In the genomic region with DNA sequence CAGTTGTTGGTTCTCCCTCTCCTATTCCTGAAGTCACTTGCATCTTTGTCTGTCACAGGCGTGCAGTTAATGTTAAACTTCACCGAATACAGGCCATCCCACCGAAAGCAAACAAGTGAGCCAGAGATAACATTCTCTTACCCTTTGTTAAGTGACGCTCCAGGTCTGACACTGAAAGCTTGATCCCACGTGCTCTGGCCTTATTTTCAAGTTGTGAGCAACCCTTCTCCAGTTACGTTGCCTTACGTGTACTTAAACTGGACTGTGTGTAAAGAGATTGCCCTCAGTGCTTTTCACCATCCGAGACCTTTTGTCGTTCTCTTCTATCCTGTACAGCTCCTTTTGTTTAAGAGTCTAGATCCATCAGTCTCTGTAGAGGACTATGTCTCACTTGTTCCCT, we compare ENCODE assay signal across 9 mouse cellular contexts. TPM values are rescaled to one million over a fixed set of nuclear protein-coding genes. Genes with fewer than 3 reads are reported as not detected.
A peak's percentile ranks its signal among the peaks of the same experiment; 100 is the strongest.
DNase-seq lines count a peak whose midpoint lies in the region; ATAC-seq and TF ChIP-seq lines count a peak whose summit lies in the region.
"Had no signal": no experiment of that assay in that cellular context is flagged by ENCODE, and none has a peak within 500 bp of the region (broad histone marks: within the 10 kb centered on the region; RNA-seq: fewer than 3 reads in every experiment).

No protein-coding gene starts in this region.

- no peak overlapping the region for H3K27ac ChIP-seq in kidney, embryonic 14.5 days (ENCODE audit: low read depth, low read length)
- no peak overlapping the region for H3K27ac ChIP-seq in kidney, adult 2 months (ENCODE audit: insufficient read depth, low read depth, low read length)
- no peak overlapping the region for H3K27ac ChIP-seq in embryonic facial prominence, embryonic 13.5 days
- H3K27ac ChIP-seq in hindbrain, embryonic 15.5 days (replicated peaks), result no peak overlapping the region
- no peak overlapping the region for H3K27ac ChIP-seq in midbrain, embryonic 16.5 days (ENCODE audit: low read length)

- TF ChIP-seq CTCF in kidney, adult 2 months (conservative IDR thresholded peaks at IDR 0.05; ENCODE audit: insufficient read depth, insufficient read length, low read depth, low read length), result no peak

- 24% methylated on average over 9 of the region's 9 CpGs for WGBS in kidney, embryonic 14.5 days
- 36% methylated on average over 9 of the region's 9 CpGs for WGBS in kidney, adult 2 months
- WGBS in embryonic facial prominence, embryonic 13.5 days, result 44% methylated on average over 9 of the region's 9 CpGs
- 41% methylated on average over 9 of the region's 9 CpGs for WGBS in hindbrain, embryonic 15.5 days
- 46% methylated on average over 9 of the region's 9 CpGs for WGBS in midbrain, embryonic 16.5 days

- peak overlapping the region; percentile 69; the same call in 1 of the 2 replicates for H3K4me3 ChIP-seq in kidney, embryonic 14.5 days (ENCODE audit: low read length)
- H3K4me3 ChIP-seq in kidney, adult 2 months (ENCODE audit: insufficient read depth, low read depth, low read length), result no peak overlapping the region
- peak overlapping the region; percentile 70; the same call in 1 of the 2 replicates for H3K4me3 ChIP-seq in embryonic facial prominence, embryonic 13.5 days
- H3K4me3 ChIP-seq in hindbrain, embryonic 15.5 days, result peak overlapping the region; percentile 84
- peak overlapping the region; percentile 14; the same call in 1 of the 2 replicates for H3K4me3 ChIP-seq in midbrain, embryonic 16.5 days (ENCODE audit: low read depth, low read length)
- H3K4me3 ChIP-seq: megakaryocyte, embryonic 14.5 days had no signal

- H3K4me1 ChIP-seq in kidney, embryonic 14.5 days (ENCODE audit: control insufficient read depth, insufficient read depth, low read length), result peaks cover 18% of the 10 kb centered on the region; the same call in 1 of the 2 replicates
- 0 out of 2 replicates have a peak, but pooled peaks cover 2% of the 10 kb centered on the region for H3K4me1 ChIP-seq in kidney, adult 2 months (ENCODE audit: control insufficient read depth, insufficient read depth, low read length)
- H3K4me1 ChIP-seq in embryonic facial prominence, embryonic 13.5 days, result peaks cover 19% of the 10 kb centered on the region
- H3K4me1 ChIP-seq in hindbrain, embryonic 15.5 days (replicated peaks), result peaks cover 28% of the 10 kb centered on the region
- peaks cover 17% of the 10 kb centered on the region for H3K4me1 ChIP-seq in midbrain, embryonic 16.5 days (ENCODE audit: control insufficient read depth, insufficient read depth, low read length)

- no peak for ATAC-seq in kidney, embryonic 14.5 days (ENCODE audit: low FRiP score, low TSS enrichment)
- no peak for ATAC-seq in embryonic facial prominence, embryonic 13.5 days (ENCODE audit: insufficient number of reproducible peaks, insufficient read depth, low FRiP score, low TSS enrichment, low read depth)
- ATAC-seq in hindbrain, embryonic 15.5 days (ENCODE audit: low FRiP score, low read depth), result no peak
- ATAC-seq in midbrain, embryonic 16.5 days, result no peak

- TF ChIP-seq POLR2A in kidney, adult 2 months (IDR thresholded peaks at IDR 0.05; ENCODE audit: low read depth, low read length), result no peak

- H3K27me3 ChIP-seq in kidney, embryonic 14.5 days (ENCODE audit: control insufficient read depth, insufficient read depth, low read length), result no peaks in the 10 kb centered on the region
- no peaks in the 10 kb centered on the region for H3K27me3 ChIP-seq in kidney, adult 2 months (replicated peaks; ENCODE audit: control insufficient read depth, insufficient read depth, low read length)
- no peaks in the 10 kb centered on the region for H3K27me3 ChIP-seq in embryonic facial prominence, embryonic 13.5 days
- no peaks in the 10 kb centered on the region for H3K27me3 ChIP-seq in hindbrain, embryonic 15.5 days
- H3K27me3 ChIP-seq in midbrain, embryonic 16.5 days (ENCODE audit: control insufficient read depth, insufficient read depth, low read depth, low read length), result no peaks in the 10 kb centered on the region

- H3K4me2 ChIP-seq in kidney, embryonic 14.5 days (replicated peaks; ENCODE audit: low read depth, low read length), result peak overlapping the region; percentile 60
- H3K4me2 ChIP-seq in embryonic facial prominence, embryonic 13.5 days, result peak overlapping the region; percentile 77
- H3K4me2 ChIP-seq in hindbrain, embryonic 15.5 days, result peak overlapping the region; percentile 83
- peak overlapping the region; percentile 92 for H3K4me2 ChIP-seq in midbrain, embryonic 16.5 days (ENCODE audit: low read length)

- no peak overlapping the region; the same call in 1 of the 2 replicates for H3K9ac ChIP-seq in kidney, embryonic 14.5 days (ENCODE audit: low read depth, low read length)
- no peak overlapping the region for H3K9ac ChIP-seq in embryonic facial prominence, embryonic 13.5 days
- peak overlapping the region; percentile 85; the same call in 1 of the 2 replicates for H3K9ac ChIP-seq in hindbrain, embryonic 15.5 days
- 0 out of 2 replicates have a peak overlapping the region, but pooled peaks have one; percentile 17 for H3K9ac ChIP-seq in midbrain, embryonic 16.5 days (ENCODE audit: low read depth, low read length)

- peaks cover 5% of the 10 kb centered on the region; the same call in 1 of the 2 replicates for H3K36me3 ChIP-seq in kidney, embryonic 14.5 days (ENCODE audit: control insufficient read depth, insufficient read depth, low read length)
- no peaks in the 10 kb centered on the region for H3K36me3 ChIP-seq in kidney, adult 2 months (ENCODE audit: control insufficient read depth, insufficient read depth, low read length)
- 0 out of 2 replicates have a peak, but pooled peaks cover 5% of the 10 kb centered on the region for H3K36me3 ChIP-seq in embryonic facial prominence, embryonic 13.5 days
- H3K36me3 ChIP-seq in hindbrain, embryonic 15.5 days, result peaks cover 5% of the 10 kb centered on the region; the same call in 1 of the 2 replicates
- no peaks in the 10 kb centered on the region for H3K36me3 ChIP-seq in midbrain, embryonic 16.5 days (ENCODE audit: control insufficient read depth, insufficient read depth, low read length)

- no peak for DNase-seq in kidney, adult 2 months
- no peak for DNase-seq in right cerebral cortex, postnatal 14 days
- DNase-seq in spleen, adult 18-20 months, result no peak
- DNase-seq in adrenal gland, adult (ENCODE audit: inconsistent age in 2 of 2, low spot score in 1 of 2), result no peak

- no peaks in the 10 kb centered on the region for H3K9me3 ChIP-seq in kidney, embryonic 14.5 days (ENCODE audit: control insufficient read depth, low read length)
- H3K9me3 ChIP-seq in embryonic facial prominence, embryonic 13.5 days, result no peaks in the 10 kb centered on the region
- no peaks in the 10 kb centered on the region for H3K9me3 ChIP-seq in hindbrain, embryonic 15.5 days
- H3K9me3 ChIP-seq in midbrain, embryonic 16.5 days (replicated peaks; ENCODE audit: control insufficient read depth, low read length, poor library complexity, severe bottlenecking), result no peaks in the 10 kb centered on the region
- H3K9me3 ChIP-seq: megakaryocyte, embryonic 14.5 days had no signal

RNA-seq across cellular contexts. Expression of gene Adam19, which starts 2.2 kb away (rescaled TPM):
- polyA plus RNA-seq in kidney, embryonic 14.5 days (2014; fragmentation: Nextera tagmentation; extraction: Ambion mirVana), result 7.6 and 14.7 TPM in 2 replicates
- 2.9 and 3.6 TPM in 2 replicates for polyA plus RNA-seq in kidney, adult 2 months (2012; rRNA removed)
- 9.7 and 10.0 TPM in 2 replicates for polyA plus RNA-seq in embryonic facial prominence, embryonic 13.5 days (2015; fragmentation: Nextera tagmentation; extraction: Ambion mirVana)
- polyA plus RNA-seq in hindbrain, embryonic 15.5 days (2015; fragmentation: Nextera tagmentation; extraction: Ambion mirVana), result 12.0 and 12.6 TPM in 2 replicates
- 9.0 and 10.1 TPM in 2 replicates for polyA plus RNA-seq in midbrain, embryonic 16.5 days (2015; fragmentation: Nextera tagmentation; extraction: Ambion mirVana)

RNA-seq across cellular contexts. Expression of gene Gm12166, which starts 5.9 kb away (rescaled TPM):
- 5.0 and 5.4 TPM in 2 replicates for polyA plus RNA-seq in kidney, embryonic 14.5 days (2014; fragmentation: Nextera tagmentation; extraction: Ambion mirVana)
- polyA plus RNA-seq in kidney, adult 2 months (2012; rRNA removed), result 9.6 and 14.2 TPM in 2 replicates
- polyA plus RNA-seq in embryonic facial prominence, embryonic 13.5 days (2015; fragmentation: Nextera tagmentation; extraction: Ambion mirVana), result 3.1 and 5.8 TPM in 2 replicates
- 5.6 and 7.1 TPM in 2 replicates for polyA plus RNA-seq in hindbrain, embryonic 15.5 days (2015; fragmentation: Nextera tagmentation; extraction: Ambion mirVana)
- 4.7 and 7.1 TPM in 2 replicates for polyA plus RNA-seq in midbrain, embryonic 16.5 days (2015; fragmentation: Nextera tagmentation; extraction: Ambion mirVana)

Comparison
In these comparisons a context has a peak if more than half of its experiments do, and no peak if none do; other contexts are left out.
1. H3K9ac ChIP-seq: peak in hindbrain, embryonic 15.5 days (single experiment) and midbrain, embryonic 16.5 days (single experiment); none in kidney, embryonic 14.5 days (single experiment) and embryonic facial prominence, embryonic 13.5 days (single experiment).
2. Peak in every context shown above with its lines, with median percentiles within 50 percentile points of each other: H3K4me2 ChIP-seq.